Mouse (Mus musculus) embryonic facial prominence, embryonic 11.5 days (tissue): Measurements from ENCODE around the gene Snta1. TPM values are rescaled to one million over a fixed set of nuclear protein-coding genes. Genes with fewer than 3 reads are reported as not detected.

Experiments
- ATAC-seq: fragments of 200-750 bp; cut with Nextera tagmentation; replicated peaks from 2 replicates; pipeline ENCODE4 v1.8.0; 2017; ENCODE audit warnings: low read depth; ENCODE audit not compliant: insufficient number of reproducible peaks, low FRiP score, low TSS enrichment
- DNase-seq: peaks from one replicate; pipeline ENCODE4 v3.0.0-alpha.2; 2015; ENCODE audit warnings: low spot score
- H3K27ac ChIP-seq: fragments of 300-500 bp; sonication (generic); replicated peaks from 2 replicates; pipeline ENCODE4 v1.5.1; 2014; ENCODE audit warnings: mild to moderate bottlenecking, low read depth, low read length, control low read depth
- H3K27me3 ChIP-seq: fragments of 300-500 bp; sonication (generic); 2 replicates; pipeline ENCODE4 v1.6.1; 2014; ENCODE audit warnings: mild to moderate bottlenecking, low read length, moderate library complexity, mixed read lengths; ENCODE audit not compliant: control insufficient read depth, insufficient read depth
- H3K36me3 ChIP-seq: fragments of 300-500 bp; sonication (generic); replicated peaks from 2 replicates; pipeline ENCODE4 v1.6.1; 2014; ENCODE audit warnings: low read depth, mild to moderate bottlenecking, low read length, moderate library complexity, mixed read lengths; ENCODE audit not compliant: control insufficient read depth, insufficient read depth
- H3K4me1 ChIP-seq: fragments of 300-500 bp; sonication (generic); 2 replicates; pipeline ENCODE4 v1.6.1; 2014; ENCODE audit warnings: low read length, mixed read lengths; ENCODE audit not compliant: control insufficient read depth, insufficient read depth
- H3K4me2 ChIP-seq: fragments of 300-500 bp; sonication (generic); 2 replicates; pipeline ENCODE4 v1.6.1; 2014; ENCODE audit warnings: low read depth, mild to moderate bottlenecking, control low read depth, low read length, moderate library complexity
- H3K4me3 ChIP-seq: fragments of 300-500 bp; sonication (generic); 2 replicates; pipeline ENCODE4 v1.5.1; 2014; ENCODE audit warnings: low read depth, low read length, control low read depth
- H3K9ac ChIP-seq: fragments of 300-500 bp; sonication (generic); replicated peaks from 2 replicates; pipeline ENCODE4 v1.6.1; 2014; ENCODE audit warnings: mild to moderate bottlenecking, control low read depth, low read length
- H3K9me3 ChIP-seq: fragments of 300-500 bp; sonication (generic); replicated peaks from 2 replicates; pipeline ENCODE4 v1.6.1; 2016; ENCODE audit warnings: mild to moderate bottlenecking, low read length, inconsistent platforms, mixed read lengths; ENCODE audit not compliant: control insufficient read depth
- WGBS: fragments of 180-500 bp; shearing (Covaris S2); extraction: QIAGEN DNeasy Blood & Tissue Kit; methylation state at CpG from one replicate; pipeline ENCODE4 v1.1.7; 2014; 5-methylcytosine and 5-hydroxymethylcytosine counted together
- polyA plus RNA-seq: library from polyadenylated mRNA; unstranded; fragments of >200 nt; fragmentation: Nextera tagmentation; extraction: Ambion mirVana; gene quantifications from 2 replicates; pipeline ENCODE4 v1.2.1, GENCODE M21; 2014

Gene Snta1
- polyA plus RNA-seq, 1 experiment from 2014 or later, result 2.1 TPM

DNA sequence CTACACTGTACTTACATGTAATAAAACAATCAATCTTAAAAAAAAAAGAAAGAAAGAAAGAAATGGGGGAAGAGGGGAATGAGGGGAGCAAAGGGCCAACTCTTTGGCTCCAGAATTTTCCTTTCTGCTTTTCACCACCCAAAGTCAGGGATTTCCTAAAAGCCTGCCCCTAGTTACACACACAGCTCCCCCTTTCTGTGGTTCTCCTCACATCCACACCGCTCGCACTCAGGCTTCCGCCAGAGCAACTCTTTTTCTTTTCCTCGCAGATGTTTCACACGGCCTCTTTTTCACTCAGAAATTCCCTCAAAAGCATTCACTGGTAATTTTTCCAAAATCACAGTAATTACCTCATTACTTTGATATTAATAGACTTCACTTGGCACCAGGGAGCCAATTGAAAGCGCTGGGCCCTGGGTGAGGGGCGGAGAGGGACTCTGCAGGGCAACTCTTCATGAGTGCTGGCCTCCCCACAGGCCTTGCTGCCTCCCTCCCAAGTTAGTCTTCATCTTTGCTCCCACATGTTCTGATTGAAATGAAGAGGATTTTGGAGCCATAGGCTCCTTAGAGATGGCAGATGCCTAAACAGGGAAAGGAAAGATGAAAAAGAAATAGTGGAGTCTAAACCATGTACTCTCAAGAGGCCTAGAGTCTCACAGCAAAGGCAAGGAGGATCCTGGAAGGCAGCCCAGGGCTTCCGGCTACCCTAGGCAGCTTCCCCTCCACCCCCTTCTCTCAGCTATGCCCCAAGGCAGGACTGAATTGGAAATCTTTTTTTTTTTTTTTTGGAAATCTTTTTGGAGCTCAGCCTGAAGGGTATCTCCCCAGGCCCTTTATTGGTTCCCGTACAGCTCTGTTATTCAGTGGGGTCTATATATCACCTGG lies 12.0 kb upstream of the Snta1 start:
- Histone ChIP-seq H3K27ac (no peak overlapping the region), H3K4me3 (no peak overlapping the region), H3K9me3 (no peaks in the 10 kb centered on the region), H3K4me2 (no peak overlapping the region), H3K9ac (no peak overlapping the region), H3K27me3 (no peaks in the 10 kb centered on the region), H3K36me3 (no peaks in the 10 kb centered on the region), H3K4me1 (no peaks in the 10 kb centered on the region)
- ATAC-seq (no peak), DNase-seq (no peak)
- WGBS, result 71% methylated on average over 9 of the region's 9 CpGs

DNA sequence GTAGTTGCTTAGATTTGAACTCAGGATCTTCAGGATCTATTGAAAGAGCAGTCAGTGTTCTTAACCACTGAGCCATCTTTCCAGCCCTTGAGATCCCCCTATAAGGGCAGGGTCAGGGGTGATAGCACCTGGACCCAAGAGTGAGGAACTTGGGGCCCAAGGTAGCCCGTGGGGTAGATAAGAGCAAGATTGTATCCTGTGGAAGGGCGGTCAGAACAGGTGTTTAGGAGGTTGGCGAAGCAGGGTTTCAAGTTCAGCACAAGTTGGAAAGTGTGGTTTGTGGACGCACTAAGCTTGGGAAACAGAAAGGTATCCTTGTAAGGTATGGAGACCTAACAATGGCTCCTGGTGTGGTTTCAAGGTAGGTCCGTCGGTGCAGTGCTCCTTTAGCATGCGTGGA lies 10.1 kb upstream of the Snta1 start:
- no peak for DNase-seq

DNA sequence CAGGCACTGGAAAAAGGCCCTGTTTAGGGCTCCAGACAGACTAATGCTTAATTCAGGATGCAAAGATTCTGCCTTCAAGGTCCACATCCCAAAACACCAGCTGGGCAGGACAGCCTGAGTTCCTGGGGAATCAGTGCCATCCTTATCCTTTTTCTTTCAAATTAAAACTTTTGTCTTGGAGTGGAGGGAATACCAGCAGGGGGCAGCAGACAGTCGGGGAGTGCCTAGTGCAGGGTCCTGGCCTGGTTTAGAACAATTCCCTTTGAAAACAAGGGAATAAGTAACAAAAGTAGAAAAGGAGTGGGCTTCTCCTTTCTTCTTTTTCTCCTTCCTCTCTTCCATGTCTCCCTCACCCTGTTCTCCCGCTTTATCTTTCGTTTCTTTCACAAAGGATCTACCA lies 9.2 kb upstream of the Snta1 start:
- no peaks in the 10 kb centered on the region for H3K27me3 ChIP-seq
- ATAC-seq (no peak), DNase-seq (peak; percentile 86)
- 10% methylated on average over 3 of the region's 3 CpGs for WGBS
- H3K36me3 ChIP-seq, result no peaks in the 10 kb centered on the region
- no peaks in the 10 kb centered on the region for H3K4me1 ChIP-seq
- H3K9me3 ChIP-seq, result no peaks in the 10 kb centered on the region
- no peak overlapping the region for H3K27ac ChIP-seq
- H3K9ac ChIP-seq, result no peak overlapping the region
- H3K4me2 ChIP-seq, result no peak overlapping the region
- H3K4me3 ChIP-seq, result no peak overlapping the region

More for the DNA sequence above, 10.1 kb upstream of the Snta1 start:
- no peak overlapping the region for H3K9ac ChIP-seq
- ATAC-seq, result no peak
- H3K36me3 ChIP-seq, result no peaks in the 10 kb centered on the region
- no peak overlapping the region for H3K4me3 ChIP-seq
- no peaks in the 10 kb centered on the region for H3K27me3 ChIP-seq
- H3K27ac ChIP-seq, result no peak overlapping the region
- H3K4me2 ChIP-seq, result no peak overlapping the region
- H3K4me1 ChIP-seq, result no peaks in the 10 kb centered on the region
- no peaks in the 10 kb centered on the region for H3K9me3 ChIP-seq
- 87% methylated on average over 7 of the region's 7 CpGs for WGBS

DNA sequence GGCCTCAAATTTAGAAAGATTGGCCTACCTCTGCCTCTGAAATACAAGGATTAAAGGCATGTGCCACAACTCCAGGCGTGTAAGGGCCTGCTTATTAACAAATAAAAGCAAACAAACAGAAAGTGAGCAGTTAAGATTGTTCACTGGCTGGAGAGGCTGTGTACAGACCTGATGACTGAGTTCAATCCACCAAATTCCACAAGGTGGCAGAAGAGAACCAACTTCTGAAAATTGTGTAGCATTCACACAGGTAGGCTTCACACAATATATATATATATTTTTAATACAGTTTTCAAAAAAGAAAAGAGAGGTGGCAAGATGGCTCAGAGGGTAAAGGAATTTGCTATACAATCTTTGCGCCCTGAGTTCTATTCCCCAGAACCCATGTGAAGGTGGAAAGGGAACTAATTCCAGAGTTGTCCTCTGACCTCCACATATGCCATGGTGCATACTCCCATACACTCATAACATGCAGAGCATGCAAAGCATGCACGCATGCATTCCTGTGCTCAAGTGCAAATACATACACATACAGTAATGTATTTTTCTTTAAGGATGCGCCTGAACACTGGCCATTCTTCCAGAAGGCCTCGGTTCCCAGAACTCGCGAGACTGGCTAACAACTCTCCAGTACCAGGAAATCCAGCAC lies 4.2 kb upstream of the Snta1 start:
- no peak for ATAC-seq
- H3K27me3 ChIP-seq, result 0 out of 2 replicates have a peak, but pooled peaks cover 1% of the 10 kb centered on the region
- no peak overlapping the region for H3K9ac ChIP-seq
- H3K4me2 ChIP-seq, result no peak overlapping the region
- no peaks in the 10 kb centered on the region for H3K36me3 ChIP-seq
- no peak overlapping the region for H3K4me3 ChIP-seq
- no peaks in the 10 kb centered on the region for H3K9me3 ChIP-seq
- H3K4me1 ChIP-seq, result no peaks in the 10 kb centered on the region
- 65% methylated on average over 7 of the region's 7 CpGs for WGBS
- no peak overlapping the region for H3K27ac ChIP-seq
- DNase-seq, result peak; percentile 79

DNA sequence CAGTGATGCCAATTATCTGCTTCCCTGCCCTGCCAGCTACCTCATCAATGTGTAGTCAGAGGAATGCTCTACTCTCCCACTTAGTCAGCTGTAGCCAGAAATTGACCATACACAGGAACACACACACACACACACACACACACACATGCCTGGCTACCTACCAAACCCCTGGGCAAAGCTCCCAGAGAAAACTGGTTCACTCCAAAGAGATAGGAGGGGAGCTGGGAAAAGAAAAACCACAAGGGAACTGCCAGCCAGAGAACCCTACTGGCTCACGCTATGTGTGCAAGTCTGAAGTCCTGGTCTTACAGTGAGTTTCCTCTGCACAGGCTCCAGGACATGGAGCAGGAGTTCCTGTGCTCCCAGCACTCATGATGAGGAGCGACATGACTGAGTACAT lies 2.5 kb upstream of the Snta1 start:
- Histone ChIP-seq H3K9me3 (no peaks in the 10 kb centered on the region), H3K4me1 (no peaks in the 10 kb centered on the region), H3K4me3 (no peak overlapping the region), H3K27me3 (0 out of 2 replicates have a peak, but pooled peaks cover 2% of the 10 kb centered on the region), H3K27ac (no peak overlapping the region), H3K36me3 (no peaks in the 10 kb centered on the region), H3K4me2 (no peak overlapping the region), H3K9ac (no peak overlapping the region)
- no peak for DNase-seq
- WGBS, result 53% methylated on average over 2 of the region's 2 CpGs
- ATAC-seq, result no peak

DNA sequence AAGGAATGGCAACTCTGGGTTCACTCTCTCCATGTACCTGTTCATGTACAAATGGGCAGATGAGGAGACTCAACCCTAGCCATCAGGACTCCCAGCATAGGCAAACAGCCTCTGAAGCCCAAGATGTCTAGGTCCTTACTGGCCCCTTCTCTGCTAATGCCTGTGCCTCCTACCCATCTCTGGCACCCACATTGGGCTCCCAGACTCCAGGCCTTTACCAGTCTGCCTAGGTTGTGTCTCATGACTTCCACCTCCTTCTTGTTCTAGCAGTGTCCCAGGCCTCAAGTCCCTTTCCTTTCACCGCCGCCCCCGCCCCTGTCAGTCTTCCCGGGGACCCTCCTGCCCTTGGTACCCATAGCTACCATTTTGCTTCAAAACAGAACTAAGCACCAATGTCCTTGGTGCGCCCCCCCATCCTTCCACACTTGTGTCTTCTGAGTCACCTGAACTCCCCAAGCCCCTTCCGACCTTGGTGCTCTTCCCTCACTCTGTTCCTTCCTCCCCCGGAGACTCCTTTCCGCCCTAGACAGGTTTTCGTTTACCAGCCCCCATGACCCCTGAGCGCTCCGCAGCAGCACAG lies 746 bp downstream of the Snta1 start:
- Histone ChIP-seq H3K4me3 (peak overlapping the region; percentile 54), H3K9me3 (no peaks in the 10 kb centered on the region), H3K27me3 (0 out of 2 replicates have a peak, but pooled peaks cover 2% of the 10 kb centered on the region), H3K4me2 (peak overlapping the region; percentile 87), H3K36me3 (no peaks in the 10 kb centered on the region), H3K4me1 (no peaks in the 10 kb centered on the region), H3K9ac (peak overlapping the region; percentile 63), H3K27ac (no peak overlapping the region)
- no peak for DNase-seq
- peak; percentile 2; the same call in 1 of the 2 replicates for ATAC-seq
- 27% methylated on average over 11 of the region's 11 CpGs for WGBS

DNA sequence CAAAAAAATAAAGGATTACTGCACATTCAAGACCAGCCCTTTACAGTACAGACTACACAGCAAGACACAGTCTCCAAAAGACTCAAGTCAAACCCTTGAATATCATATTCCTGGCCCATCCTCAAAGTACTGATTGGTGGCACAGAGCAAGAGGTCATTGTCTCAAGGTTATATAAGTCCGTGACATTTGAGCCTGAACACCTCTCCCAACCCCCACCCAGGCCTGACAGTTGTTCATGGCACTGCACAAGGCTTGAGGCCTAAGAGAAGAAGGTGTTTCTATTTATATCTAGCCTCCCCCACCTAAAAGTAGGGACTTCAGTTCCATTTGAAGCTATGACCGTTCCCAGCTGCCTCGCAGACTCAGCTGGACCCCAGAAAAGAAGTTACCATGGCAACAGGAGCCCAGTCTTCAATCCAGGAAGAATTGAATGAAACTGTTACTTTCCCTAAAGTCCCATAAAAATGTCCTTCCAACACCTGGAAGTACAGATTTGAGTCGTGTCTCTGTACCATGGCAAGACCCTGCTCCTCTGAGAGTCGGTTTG lies 2.4 kb downstream of the Snta1 start:
- Histone ChIP-seq H3K4me2 (no peak overlapping the region), H3K9ac (no peak overlapping the region), H3K4me1 (no peaks in the 10 kb centered on the region), H3K9me3 (no peaks in the 10 kb centered on the region), H3K36me3 (no peaks in the 10 kb centered on the region), H3K27ac (no peak overlapping the region), H3K27me3 (0 out of 2 replicates have a peak, but pooled peaks cover 2% of the 10 kb centered on the region), H3K4me3 (no peak overlapping the region)
- DNase-seq, result no peak
- WGBS, result 64% methylated on average over 5 of the region's 5 CpGs
- ATAC-seq, result no peak
